ENCODE assay signal across 16 mouse cellular contexts in genomic region chr14:75771101-75771501, GRCm38 (mm10). TPM values are rescaled to one million over a fixed set of nuclear protein-coding genes. Genes with fewer than 3 reads are reported as not detected.
A peak's percentile ranks its signal among the peaks of the same experiment; 100 is the strongest.
DNase-seq lines count a peak whose midpoint lies in the region; ATAC-seq and TF ChIP-seq lines count a peak whose summit lies in the region.
"Had no signal": no experiment of that assay in that cellular context is flagged by ENCODE, and none has a peak within 500 bp of the region (broad histone marks: within the 10 kb centered on the region; RNA-seq: fewer than 3 reads in every experiment).

No protein-coding gene starts in this region.

- H3K36me3 ChIP-seq in liver, embryonic 12.5 days, result peaks cover 59% of the 10 kb centered on the region
- peaks cover 31 to 88% of the 10 kb centered on the region in 2 experiments for H3K36me3 ChIP-seq in CH12.LX (replicated peaks in 1 of 2; ENCODE audit: control insufficient read depth in 1 of 2, insufficient read depth in 1 of 2, low read length in 1 of 2)
- no peaks in the 10 kb centered on the region; the same call in none of the 2 replicates for H3K36me3 ChIP-seq in liver, embryonic 14.5 days (replicated peaks; ENCODE audit: control insufficient read depth, insufficient read depth, low read depth)

- 83% methylated on average over 8 of the region's 8 CpGs for WGBS in liver, embryonic 12.5 days (ENCODE audit: insufficient replicate concordance)
- 81% methylated on average over 8 of the region's 8 CpGs for WGBS in liver, embryonic 14.5 days (ENCODE audit: insufficient replicate concordance)

- no peak overlapping the region for H3K4me3 ChIP-seq in liver, embryonic 12.5 days
- H3K4me3 ChIP-seq in CH12.LX (replicated peaks in 1 of 3; ENCODE audit: low read depth in 2 of 3, low read length in 2 of 3, poor library complexity in 1 of 3), result no peak overlapping the region
- H3K4me3 ChIP-seq in liver, embryonic 14.5 days (ENCODE audit: insufficient read depth in 1 of 2, low read depth in 2 of 2, low read length in 2 of 2), result no peak overlapping the region
- H3K4me3 ChIP-seq: embryonic facial prominence, embryonic 13.5 days; forebrain, embryonic 10.5 days; hindbrain, embryonic 13.5 days had no signal

- peak in 1 of 2 experiments; percentile 18; a peak in 2 of 4 replicates for TF ChIP-seq CTCF in CH12.LX (conservative IDR thresholded peaks at IDR 0.05 in 1 of 2, IDR thresholded peaks at IDR 0.05 in 1 of 2; ENCODE audit: low read depth in 2 of 2, low read length in 2 of 2)
- TF ChIP-seq CTCF in liver, embryonic 14.5 days (IDR thresholded peaks at IDR 0.05; ENCODE audit: low read depth), result 0 out of 2 replicates have a peak, but pooled peaks have one; percentile 12

- TF ChIP-seq POLR2A in CH12.LX (IDR thresholded peaks at IDR 0.05; ENCODE audit: low read depth, low read length), result no peak

- dilution Hi-C loops in CH12.LX (cut with MboI; ENCODE audit: extremely low pct_ligation_motif_present, extremely low pct_unique_long_range_greater_than_20kb, low sequenced_read_pairs), result no loop called here

- no peaks in the 10 kb centered on the region for H3K9me3 ChIP-seq in liver, embryonic 12.5 days (replicated peaks)
- no peaks in the 10 kb centered on the region for H3K9me3 ChIP-seq in CH12.LX (replicated peaks; ENCODE audit: low read length)
- no peaks in the 10 kb centered on the region for H3K9me3 ChIP-seq in liver, embryonic 14.5 days (ENCODE audit: control insufficient read depth, low read length)
- H3K9me3 ChIP-seq: embryonic facial prominence, embryonic 13.5 days; forebrain, embryonic 10.5 days; hindbrain, embryonic 13.5 days had no signal

- TF ChIP-seq RAD21 in CH12.LX (IDR thresholded peaks at IDR 0.05; ENCODE audit: low read depth, low read length), result no peak

- TF ChIP-seq EP300 in CH12.LX (IDR thresholded peaks at IDR 0.05; ENCODE audit: low read length), result no peak
- TF ChIP-seq EP300 in liver, embryonic 14.5 days (IDR thresholded peaks at IDR 0.05; ENCODE audit: low read depth), result no peak

- no peak for ATAC-seq in liver, embryonic 12.5 days
- ATAC-seq in liver, embryonic 14.5 days (ENCODE audit: insufficient read depth), result no peak
- ATAC-seq: activated CD4-positive, CD25-positive, alpha-beta regulatory T cell, adult 4 months had no signal

- H3K27ac ChIP-seq in liver, embryonic 12.5 days, result no peak overlapping the region
- H3K27ac ChIP-seq in CH12.LX (ENCODE audit: insufficient read depth, low read depth), result no peak overlapping the region
- H3K27ac ChIP-seq in liver, embryonic 14.5 days, result no peak overlapping the region
- H3K27ac ChIP-seq: embryonic facial prominence, embryonic 13.5 days; forebrain, embryonic 10.5 days; hindbrain, embryonic 13.5 days had no signal

- H3K4me2 ChIP-seq in liver, embryonic 12.5 days, result no peak overlapping the region
- H3K4me2 ChIP-seq in CH12.LX (ENCODE audit: insufficient read depth, low read depth, poor library complexity, severe bottlenecking), result no peak overlapping the region
- H3K4me2 ChIP-seq in liver, embryonic 14.5 days (ENCODE audit: low read depth), result no peak overlapping the region
- H3K4me2 ChIP-seq: embryonic facial prominence, embryonic 13.5 days; hindbrain, embryonic 13.5 days had no signal

- no peaks in the 10 kb centered on the region for H3K79me2 ChIP-seq in CH12.LX (replicated peaks; ENCODE audit: control insufficient read depth, extremely low read depth, insufficient read depth, poor library complexity, severe bottlenecking)

- H3K4me1 ChIP-seq in liver, embryonic 12.5 days, result peaks cover 35% of the 10 kb centered on the region
- no peaks in the 10 kb centered on the region for H3K4me1 ChIP-seq in CH12.LX (ENCODE audit: control insufficient read depth in 1 of 2, insufficient read depth in 2 of 2)
- H3K4me1 ChIP-seq in liver, embryonic 14.5 days (replicated peaks; ENCODE audit: control insufficient read depth in 2 of 2, insufficient read depth in 2 of 2, low read length in 1 of 2), result peaks cover 15 to 23% of the 10 kb centered on the region in 2 experiments
- H3K4me1 ChIP-seq: embryonic facial prominence, embryonic 13.5 days; hindbrain, embryonic 13.5 days had no signal

- in situ Hi-C loops in CH12.LX (cut with MboI; ENCODE audit: low pct_ligation_motif_present, low pct_unique_long_range_greater_than_20kb, low sequenced_read_pairs), result no loop called here

- peak; percentile 40 for DNase-seq in liver
- no peak for DNase-seq in CH12.LX (ENCODE audit: extremely low read depth)
- DNase-seq in induced T-regulatory cell, adult 2 months (ENCODE audit: low read depth), result peak; percentile 50
- DNase-seq in liver, embryonic 14.5 days (ENCODE audit: low read depth in 3 of 3, low spot score in 3 of 3), result no peak
- no peak for DNase-seq in ovary, postnatal 10 days (ENCODE audit: low spot score)
- DNase-seq in spleen, postnatal 10 days (ENCODE audit: low spot score in 2 of 2), result no peak
- no peak for DNase-seq in MN1 (ENCODE audit: low spot score)
- DNase-seq: cerebellum, postnatal 36 days; heart, adult 11 months; left cerebral cortex, postnatal 4 days; lung, adult 18-20 months had no signal

- no peak overlapping the region for H3K9ac ChIP-seq in liver, embryonic 12.5 days
- H3K9ac ChIP-seq in CH12.LX (ENCODE audit: insufficient read depth, low read depth), result no peak overlapping the region
- H3K9ac ChIP-seq in liver, embryonic 14.5 days (replicated peaks), result no peak overlapping the region
- H3K9ac ChIP-seq: embryonic facial prominence, embryonic 13.5 days; hindbrain, embryonic 13.5 days had no signal

- no peaks in the 10 kb centered on the region for H3K27me3 ChIP-seq in liver, embryonic 12.5 days (replicated peaks)
- no peaks in the 10 kb centered on the region for H3K27me3 ChIP-seq in CH12.LX (replicated peaks)
- H3K27me3 ChIP-seq in liver, embryonic 14.5 days (ENCODE audit: control insufficient read depth, insufficient read depth, low read length), result no peaks in the 10 kb centered on the region
- H3K27me3 ChIP-seq: embryonic facial prominence, embryonic 13.5 days; hindbrain, embryonic 13.5 days had no signal

TF ChIP-seq in CH12.LX, 34 proteins besides CTCF, POLR2A, EP300 and RAD21:
- TF ChIP-seq KAT2A (IDR thresholded peaks at IDR 0.05; ENCODE audit: insufficient replicate concordance, low read length) (no peak), ZNF384 (IDR thresholded peaks at IDR 0.05; ENCODE audit: low read depth, low read length) (peak; percentile 61)

RNA-seq across cellular contexts. Expression of gene Slc25a30, which starts 15.7 kb away (rescaled TPM):
- polyA plus RNA-seq in liver, embryonic 12.5 days (2016; fragmentation: Nextera tagmentation; extraction: Ambion mirVana), result 3.0 and 3.3 TPM in 2 replicates
- total RNA-seq in CH12.LX (2012; rRNA removed) (10.7 and 18.2 TPM in 2 replicates), CH12.LX (2014; rRNA removed) (15.5 and 17.0 TPM in 2 replicates)
- 8.3 and 9.6 TPM in 2 replicates for polyA plus RNA-seq in CH12.LX (2012; ENCODE audit: insufficient read length, low read depth)
- polyA plus RNA-seq in liver, embryonic 14.5 days (2012; rRNA removed), result 2.6 and 3.8 TPM in 2 replicates
- polyA plus RNA-seq in liver, embryonic 14.5 days (2014; fragmentation: Nextera tagmentation; extraction: Ambion mirVana), result 2.0 and 2.8 TPM in 2 replicates

RNA-seq across cellular contexts. Expression of gene Cog3, which starts 16.8 kb away (rescaled TPM):
- polyA plus RNA-seq in liver, embryonic 12.5 days (2016; fragmentation: Nextera tagmentation; extraction: Ambion mirVana), result 11.7 and 12.1 TPM in 2 replicates
- total RNA-seq in CH12.LX (2012; rRNA removed), result 15.3 and 16.3 TPM in 2 replicates
- 21.0 and 21.4 TPM in 2 replicates for total RNA-seq in CH12.LX (2014; rRNA removed)
- 11.8 and 13.6 TPM in 2 replicates for polyA plus RNA-seq in CH12.LX (2012; ENCODE audit: insufficient read length, low read depth)
- polyA plus RNA-seq in liver, embryonic 14.5 days (2012; rRNA removed), result 5.2 and 6.9 TPM in 2 replicates
- 7.3 and 7.8 TPM in 2 replicates for polyA plus RNA-seq in liver, embryonic 14.5 days (2014; fragmentation: Nextera tagmentation; extraction: Ambion mirVana)

Comparison
In these comparisons a context has a peak if more than half of its experiments do, and no peak if none do; other contexts are left out.
1. DNase-seq: peak in liver (single experiment) and induced T-regulatory cell, adult 2 months (single experiment); none in CH12.LX (single experiment), liver, embryonic 14.5 days (0 of 3), ovary, postnatal 10 days (single experiment), spleen, postnatal 10 days (0 of 2) and MN1 (single experiment).